Mouse (Mus musculus): ENCODE measurements around the gene Slc12a8.
A peak's percentile ranks its signal among the peaks of the same experiment; 100 is the strongest.

The Slc12a8 gene

DNA sequence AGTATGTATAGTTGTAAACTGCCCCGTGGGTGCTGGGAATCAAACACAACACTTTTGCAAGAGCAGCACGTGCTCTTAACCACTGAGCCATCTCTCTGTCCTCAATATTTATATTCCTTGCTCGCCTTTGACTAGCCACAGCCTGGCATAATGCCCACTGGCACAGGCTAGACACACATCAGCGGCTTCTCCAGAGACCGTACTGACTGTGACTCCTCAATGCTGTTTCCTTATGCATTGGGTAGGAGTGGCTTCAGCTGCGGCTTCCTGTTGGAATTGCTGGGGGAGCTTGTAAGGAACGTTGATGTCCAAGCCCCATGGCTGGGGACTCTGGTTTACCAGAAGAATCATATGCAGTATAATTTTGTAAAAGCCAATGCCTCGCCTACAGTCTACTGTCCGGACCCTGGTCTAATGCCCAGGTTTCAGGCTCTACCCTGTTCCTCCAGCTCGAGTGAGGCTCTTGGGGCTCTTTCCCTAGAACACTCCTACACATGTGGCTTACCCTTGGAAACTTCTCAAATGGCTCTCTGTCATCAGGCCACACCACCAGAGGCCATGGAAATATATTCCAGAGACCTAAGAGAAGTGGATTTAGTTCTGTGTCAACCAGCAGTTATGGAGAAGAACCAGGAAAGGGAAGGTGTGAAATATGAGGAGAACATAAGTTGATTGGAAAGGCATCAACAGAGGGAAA, 158.2 kb downstream of the Slc12a8 start:
- no peak for DNase-seq (ENCODE audit: low read depth)

DNA sequence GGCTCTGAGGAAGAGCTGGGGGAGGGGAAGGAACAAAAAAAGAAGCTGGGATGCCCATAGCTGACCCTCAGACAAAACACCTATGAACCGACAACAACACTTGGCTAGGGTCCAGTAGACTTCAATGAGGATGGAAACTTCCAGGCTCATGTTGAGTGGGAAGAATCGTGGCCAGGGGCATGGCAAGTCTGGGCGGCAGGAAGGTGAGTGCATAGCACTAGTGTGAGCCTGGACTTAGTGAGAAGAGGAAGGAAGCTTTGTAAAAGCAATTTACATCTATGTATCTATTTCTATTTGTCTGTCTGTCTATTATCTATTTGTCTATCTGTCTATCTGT, 158.7 kb downstream of the Slc12a8 start:
- no peak for DNase-seq (ENCODE audit: low read depth)

DNA sequence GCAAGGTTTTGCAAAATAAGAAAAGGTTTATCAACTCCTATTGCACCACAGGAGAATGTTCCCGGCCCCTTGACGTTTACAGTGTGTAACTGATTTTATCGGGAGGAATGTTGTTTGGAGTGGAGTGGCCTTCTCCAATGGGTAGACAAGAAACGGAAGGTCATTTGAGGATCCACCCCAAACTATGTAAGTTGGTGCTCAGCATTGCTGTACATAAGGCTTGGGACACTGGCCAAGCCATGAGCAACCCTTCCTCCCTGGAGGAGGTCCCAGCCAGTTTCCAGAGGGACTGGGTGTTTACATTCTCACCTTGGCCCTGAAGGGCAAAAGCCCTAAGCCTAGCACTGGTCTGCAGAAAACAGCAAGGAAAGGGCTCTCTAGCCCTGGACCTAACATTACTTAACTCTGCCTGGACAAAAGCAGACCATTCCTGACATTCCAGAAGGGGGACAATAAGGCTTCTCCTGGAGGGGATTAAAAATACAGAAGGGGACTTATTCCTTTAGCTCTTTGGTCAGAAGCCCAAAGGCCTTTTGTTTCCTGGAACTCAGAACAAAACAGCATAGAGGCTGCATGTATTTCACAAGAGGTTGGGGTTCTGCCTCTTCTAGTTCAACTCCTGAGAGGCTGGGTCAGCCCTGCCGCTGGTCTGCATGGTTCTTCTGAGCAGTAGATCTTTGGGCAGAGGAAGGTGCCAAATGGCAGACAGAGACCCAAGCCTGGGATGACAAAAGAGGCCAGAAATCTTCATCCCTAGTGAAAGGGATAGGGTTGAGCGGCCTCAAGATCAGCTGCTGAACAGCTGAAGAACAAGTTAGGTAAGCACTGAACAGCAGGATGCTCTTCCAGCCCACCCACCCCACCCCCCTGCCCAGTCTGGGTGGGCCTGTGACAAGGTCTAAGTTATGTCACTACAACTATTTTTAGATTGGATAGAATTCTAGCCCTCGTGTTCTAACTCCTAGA, 159.5 kb downstream of the Slc12a8 start:
- no peak for DNase-seq (ENCODE audit: low read depth)

DNA sequence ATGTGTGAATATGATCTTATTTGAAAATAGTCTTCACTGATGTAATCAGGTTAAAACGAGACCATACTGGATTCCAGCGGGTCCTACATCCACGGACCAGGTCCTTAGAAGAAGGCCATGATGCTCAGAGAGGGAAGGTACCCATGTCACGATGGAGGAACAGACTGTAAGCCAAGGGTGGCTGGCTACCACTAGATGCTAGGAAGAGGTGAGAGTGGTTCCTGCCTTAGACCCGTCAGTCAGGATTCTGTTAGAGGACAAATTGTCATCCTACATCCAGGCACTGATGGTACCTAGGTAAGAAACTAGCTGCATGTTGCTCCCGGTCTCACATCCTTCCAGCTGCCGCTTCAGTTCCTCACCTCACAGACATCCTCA, 160.2 kb downstream of the Slc12a8 start:
- DNase-seq (ENCODE audit: low read depth) = no peak

DNA sequence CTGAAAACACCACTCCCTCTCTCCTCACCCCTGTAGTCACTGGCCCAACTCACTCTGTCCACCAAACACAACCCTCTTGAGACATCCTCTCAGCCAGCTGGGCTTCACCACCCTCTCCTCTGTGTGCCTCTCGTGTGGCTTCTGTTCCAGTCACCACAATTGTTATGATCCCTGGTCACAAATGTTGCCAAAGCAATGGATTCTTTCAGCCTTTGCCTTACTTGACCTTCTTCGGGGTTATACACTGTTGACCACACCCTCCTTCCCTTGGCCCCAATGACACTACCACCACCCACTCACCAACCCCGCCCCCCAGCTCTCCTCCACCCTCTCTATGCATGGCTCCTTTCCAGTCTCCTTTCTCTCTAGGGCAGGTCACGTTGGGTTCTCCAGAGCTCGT, 160.8 kb downstream of the Slc12a8 start:
- no peak for DNase-seq (ENCODE audit: low read depth)

DNA sequence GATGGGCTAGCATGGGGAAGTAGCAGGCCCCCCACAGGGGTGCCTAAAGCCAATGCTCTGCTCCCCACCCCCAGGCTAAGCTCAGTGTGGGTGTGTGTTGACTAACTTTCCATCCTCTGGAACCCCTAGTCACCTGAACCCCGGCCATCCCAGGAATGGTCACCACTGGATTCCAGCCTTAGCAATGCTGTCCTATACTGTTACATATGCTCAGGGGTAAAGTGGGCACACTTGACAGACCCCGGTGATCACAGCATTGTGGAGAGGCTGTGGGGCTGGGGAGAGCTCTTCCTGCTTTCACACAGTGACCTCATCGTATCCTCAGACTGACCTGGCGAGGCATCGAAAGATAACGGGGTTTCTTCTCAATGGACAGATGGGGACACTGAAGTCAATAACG, 163.1 kb downstream of the Slc12a8 start:
- DNase-seq (ENCODE audit: low read depth) = no peak

DNA sequence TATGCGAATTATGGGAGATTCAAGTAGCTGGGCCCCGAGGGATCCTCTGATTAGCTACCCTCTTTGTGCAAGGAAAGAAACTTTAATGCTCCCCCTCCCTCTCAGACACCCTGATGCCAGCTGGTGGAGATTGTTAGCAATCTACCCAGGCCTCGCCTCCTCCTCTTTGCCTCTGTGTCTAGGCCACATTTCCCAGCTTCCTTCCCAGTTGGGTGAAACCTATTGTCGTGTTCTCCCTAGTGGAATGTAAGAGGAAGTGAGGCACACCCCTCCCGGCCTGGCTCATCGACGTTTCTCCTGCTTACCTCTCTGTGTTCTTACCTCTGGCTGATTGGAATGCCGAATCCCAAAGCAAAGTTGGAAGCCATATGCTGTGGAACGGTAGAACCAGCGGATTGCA, 163.7 kb downstream of the Slc12a8 start:
- no peak for DNase-seq (ENCODE audit: low read depth)

DNA sequence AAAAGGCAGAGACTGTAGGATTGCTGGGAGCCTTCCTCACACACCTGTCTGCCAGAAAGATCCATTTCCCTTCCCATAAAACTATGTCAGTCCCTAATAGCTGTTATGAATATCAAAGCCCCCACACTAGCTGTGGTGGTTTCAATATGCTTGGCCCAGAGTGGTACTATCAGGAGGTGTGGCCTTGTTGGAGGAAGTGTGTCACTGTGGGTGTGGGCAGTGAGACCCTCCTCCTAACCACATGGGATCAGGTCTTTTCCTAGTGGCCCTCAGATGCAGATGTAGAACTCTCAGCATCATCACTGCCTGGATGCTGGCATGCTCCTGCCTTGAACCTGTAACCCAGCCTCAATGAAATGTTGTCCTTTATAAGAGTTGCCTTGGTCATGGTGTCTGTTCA, 164.5 kb downstream of the Slc12a8 start:
- DNase-seq (ENCODE audit: low read depth) = no peak

DNA sequence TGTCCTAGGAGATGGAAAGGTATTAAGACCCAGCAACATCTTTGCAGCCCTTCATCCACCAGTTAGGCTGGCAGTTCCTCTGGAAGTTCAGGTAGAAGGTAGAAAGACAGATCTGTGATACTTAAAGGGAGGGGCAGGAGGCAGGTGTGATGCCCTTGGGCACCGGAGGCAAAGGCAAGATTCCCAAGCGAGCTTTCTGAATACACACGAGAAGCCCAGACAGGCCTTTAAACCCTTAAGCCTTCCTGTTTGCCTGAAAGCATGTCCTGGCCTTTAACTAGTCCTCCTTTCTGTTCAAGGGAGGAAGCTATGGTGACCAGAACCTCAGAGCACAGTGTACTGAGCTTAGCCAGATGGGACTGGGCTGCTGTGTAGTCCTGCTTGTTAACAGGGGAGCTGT, 165.5 kb downstream of the Slc12a8 start:
- DNase-seq (ENCODE audit: low read depth) = no peak

DNA sequence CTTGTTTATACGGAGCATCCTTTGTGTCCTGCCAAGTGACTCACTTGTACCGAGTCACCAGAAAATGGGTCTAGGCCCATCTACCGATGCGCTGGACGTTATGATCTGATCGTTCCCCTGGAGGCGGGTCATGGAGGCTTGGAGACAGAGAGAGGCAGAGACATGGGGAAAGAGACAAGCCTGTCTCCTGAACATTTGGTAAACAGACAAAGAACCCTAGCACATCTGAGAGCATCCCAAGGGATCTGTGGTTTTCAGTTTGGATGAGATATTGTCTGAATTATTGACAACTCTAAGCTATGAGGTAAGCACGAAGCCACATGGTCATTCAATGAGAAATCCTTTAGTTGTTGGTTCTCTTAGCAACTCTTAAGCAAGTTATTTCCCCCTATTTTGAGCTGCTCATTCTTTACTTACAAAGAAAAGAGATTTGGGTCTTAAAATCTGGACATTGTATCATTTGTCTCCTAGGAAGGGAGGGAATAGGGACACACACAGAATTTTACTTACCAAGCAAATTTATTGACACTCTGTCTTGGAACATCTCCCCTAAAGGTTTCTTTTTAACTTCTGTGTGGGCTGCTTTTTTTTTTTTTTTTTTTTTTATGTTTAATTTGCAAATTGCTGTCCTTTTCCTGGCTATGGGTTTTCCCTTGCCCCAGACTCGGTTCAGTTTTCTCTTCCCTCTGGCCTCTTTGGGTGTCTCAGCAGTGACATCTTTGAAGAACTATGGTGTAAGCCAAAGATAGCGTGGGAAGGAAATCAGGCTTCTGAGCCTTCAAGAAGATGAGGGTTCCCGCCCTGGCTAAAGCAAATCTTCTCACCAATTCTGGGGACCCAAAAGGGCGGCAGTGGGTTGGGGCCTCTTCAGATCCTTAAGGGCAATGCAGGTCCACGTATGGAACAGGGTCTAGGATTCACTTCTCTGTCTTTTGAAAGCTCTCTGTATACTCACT, 166.4 kb downstream of the Slc12a8 start:
- DNase-seq (ENCODE audit: low read depth) = no peak

DNA sequence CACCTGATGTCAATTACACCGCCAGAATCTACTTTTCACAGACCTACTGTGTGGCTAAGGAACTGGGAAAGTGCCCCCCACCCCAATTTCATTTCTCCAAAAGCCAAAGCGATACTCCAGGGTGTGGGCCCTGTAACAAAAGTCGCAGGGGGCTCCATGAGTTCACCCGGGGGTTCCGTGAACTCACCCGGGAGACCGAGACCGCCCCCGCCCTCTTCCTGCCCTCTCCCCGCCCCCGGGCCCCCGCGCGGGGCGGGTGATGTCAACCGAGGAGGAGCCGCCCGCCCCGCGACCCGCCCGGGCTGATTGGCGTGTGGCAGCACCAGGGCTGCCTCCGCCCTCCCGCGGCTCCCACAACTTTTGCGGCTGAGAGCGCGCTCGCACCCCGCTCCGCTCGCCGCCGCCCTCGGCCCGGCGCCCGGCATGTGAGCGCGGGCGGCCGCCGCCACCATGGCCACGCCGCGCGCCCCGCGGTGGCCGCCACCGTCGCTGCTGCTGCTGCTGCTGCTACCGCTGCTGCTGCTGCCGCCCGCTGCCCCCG, 167.1 kb downstream of the Slc12a8 start, which contains the start of gene Heg1:
Heg1 (plus strand) TSS at position 209 of the 541 bp plus-strand sequence.
- peak; percentile 8 for DNase-seq (ENCODE audit: low read depth)

DNA sequence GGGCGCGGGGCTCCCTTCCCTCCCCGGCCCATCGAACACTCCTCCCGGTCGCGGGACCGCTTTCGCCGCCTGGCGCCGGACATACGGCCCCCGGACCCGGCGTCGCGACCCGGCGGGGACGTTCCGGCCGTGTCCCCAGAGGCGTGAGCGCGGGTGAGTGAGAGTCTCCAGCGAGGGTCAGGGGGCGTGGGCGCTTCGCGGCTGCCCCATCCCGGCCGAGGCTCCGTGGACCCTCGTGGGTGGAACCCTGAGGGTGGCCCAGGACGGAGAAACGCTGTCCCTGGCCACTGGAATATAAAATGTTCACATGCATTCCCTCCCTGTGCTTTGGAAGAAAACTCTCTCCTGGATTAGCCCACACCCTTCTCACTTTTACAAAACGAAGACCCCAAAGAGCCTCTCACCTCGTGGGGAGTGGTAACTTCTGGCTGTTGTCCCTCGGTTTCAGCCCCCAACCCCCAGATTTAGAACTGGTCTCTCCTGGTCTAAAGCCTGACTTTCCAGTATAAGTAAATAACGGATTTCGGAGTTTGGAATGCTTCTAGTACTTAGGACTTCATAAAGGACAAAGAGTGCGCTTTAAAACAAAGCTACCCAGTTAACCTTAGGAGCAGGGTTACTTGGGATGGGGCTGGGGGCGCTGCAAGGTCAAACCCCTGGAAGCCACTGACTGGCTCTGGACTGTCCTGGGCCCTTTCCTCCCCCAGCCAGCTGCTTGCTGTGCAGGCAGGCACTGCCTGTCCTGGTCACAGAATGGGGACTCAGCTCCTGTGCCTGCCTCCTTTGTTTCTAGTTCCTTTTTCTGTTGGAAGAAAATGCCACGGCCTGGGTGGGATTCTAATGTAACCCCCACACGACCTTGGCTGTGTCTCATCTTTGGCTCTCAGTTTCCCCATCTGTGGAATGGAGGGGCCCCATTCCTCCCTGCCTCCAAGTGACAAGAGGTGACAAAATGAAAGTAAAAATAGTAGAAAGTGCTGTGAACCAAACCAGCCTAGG, 167.9 kb downstream of the Slc12a8 start:
- DNase-seq (ENCODE audit: low read depth) = peak; percentile 20

DNA sequence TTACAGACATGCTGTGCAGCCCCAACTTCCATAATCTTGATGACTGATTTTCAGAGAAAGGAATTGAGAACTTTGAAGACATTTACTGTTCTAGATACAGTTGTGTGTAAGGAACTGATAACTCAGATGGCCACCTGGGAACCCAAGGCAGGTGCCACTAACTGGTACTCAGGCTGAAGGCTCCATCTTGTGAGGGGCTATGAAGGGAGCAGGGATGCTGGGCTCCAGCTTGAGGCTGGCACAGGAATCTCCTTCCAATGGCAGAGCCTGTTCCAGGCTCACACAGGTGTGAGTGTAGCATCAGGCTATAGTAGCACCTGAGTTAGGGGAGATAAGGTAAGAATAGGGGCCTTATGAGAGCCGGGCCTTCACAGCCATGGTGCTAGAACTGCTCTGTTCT, 168.9 kb downstream of the Slc12a8 start:
- no peak for DNase-seq (ENCODE audit: low read depth)

DNA sequence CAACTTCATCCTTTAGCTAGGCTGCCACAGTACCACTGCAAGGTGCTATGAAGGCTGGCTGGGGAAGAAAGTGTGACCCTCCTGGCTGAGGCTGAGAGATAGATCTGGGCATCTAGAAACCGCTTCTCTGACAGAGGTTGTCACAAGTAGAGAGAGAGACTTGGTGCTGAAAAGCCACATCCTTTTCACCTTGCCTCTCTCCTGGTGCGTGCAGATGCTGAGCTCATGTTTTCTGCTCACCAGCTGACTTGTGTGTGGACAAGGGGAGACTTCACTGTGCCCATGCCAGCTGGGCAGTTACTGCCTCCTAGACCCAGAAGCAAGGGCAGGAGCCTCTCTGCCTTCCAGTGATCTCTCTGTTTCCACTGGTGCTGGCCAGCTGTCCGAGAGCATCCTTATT, 170.6 kb downstream of the Slc12a8 start:
- DNase-seq (ENCODE audit: low read depth) = no peak

DNA sequence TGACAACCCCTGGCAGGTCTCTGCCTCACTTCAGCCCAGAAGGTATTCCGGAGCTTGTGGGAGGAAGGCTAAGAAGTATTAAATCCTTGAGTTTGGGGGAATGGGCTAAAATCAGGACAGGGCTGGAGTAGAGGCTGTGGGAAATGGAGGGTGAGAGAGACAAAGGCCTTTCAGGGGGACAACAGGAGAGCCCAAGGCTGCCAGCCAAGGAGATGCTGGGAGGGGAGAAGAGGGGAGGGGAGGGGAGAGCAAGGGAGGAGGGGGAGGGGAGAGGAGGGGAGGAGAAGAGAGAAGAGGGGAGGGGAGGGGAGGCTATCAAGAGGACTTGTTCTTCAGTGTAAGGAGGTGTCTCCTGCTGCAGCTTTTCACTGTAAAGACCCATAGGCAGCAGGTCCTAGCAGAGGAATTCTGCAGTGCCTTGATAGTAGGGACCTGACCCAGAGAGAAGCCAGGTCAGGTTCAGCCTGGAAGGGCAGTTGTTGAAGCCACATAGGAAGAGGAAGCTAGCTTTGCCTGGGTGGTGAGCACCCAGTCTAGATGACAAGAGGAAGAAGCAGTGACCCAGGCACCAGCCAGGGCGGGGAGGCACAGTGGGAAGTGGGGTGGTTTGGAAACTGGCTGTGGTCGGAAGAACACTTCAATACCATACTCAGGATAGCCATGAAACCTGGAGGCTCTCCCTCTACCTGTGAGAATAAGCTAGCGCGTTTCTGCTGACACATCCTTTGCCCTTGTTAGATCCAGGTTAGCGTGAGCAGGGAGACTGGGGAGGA, 174.0 kb downstream of the Slc12a8 start:
- DNase-seq (ENCODE audit: low read depth) = no peak

DNA sequence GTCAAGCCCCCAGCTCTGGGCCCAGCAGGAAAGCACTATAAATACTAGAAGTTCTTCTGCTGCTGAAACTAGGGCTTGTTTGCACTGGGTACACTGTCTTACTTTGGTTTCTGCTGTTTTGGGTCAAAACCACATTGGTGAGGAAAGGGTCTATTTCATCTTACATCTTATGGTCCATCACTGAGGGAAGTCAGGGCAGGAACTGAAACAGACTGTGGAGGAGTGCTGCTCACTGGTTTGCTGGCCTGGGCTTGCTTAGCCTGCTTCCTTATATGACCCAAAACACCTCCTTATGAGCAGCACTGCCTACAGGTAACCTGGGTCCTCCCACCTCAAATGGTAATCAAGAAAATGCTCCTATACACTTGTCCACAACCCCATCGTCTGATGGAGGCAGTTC, 176.4 kb downstream of the Slc12a8 start:
- DNase-seq (ENCODE audit: low read depth) = no peak

DNA sequence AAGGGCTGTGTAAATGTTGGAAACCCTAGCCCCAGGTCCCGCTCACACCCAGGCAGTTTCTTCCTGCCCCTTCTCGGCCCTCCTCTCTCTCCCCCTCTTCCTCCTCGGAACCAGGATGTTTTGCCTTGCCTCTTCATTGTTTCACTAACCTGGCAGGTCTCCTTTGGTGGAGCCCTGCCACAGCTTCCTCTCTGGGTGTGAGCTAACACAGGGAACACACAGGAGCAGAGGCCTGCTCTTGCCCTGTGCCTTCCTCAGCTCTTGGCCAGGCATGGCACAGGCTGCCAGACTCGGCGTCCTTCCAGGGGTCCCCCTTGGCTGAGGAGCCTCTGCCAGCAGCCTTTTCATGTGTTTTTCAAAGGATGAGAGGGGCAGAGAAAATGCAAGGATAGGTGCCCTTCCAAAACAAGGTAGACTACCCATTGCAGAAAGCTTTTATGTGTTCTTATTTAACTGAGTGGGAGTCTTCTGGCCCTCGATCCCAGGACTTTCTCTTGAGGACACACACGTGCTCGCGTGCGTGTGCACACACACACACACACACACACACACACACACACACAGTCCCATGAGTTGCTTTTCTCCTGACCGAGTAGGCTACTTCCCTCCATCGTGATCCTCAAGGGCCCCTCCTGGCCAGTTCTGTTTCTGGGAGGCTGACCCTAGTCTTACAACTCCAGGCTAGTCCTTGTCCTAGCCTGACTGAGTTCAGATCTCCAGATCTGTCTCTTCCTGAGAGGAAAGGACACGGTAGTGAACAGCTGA, 179.9 kb downstream of the Slc12a8 start:
- no peak for DNase-seq (ENCODE audit: low read depth)

DNA sequence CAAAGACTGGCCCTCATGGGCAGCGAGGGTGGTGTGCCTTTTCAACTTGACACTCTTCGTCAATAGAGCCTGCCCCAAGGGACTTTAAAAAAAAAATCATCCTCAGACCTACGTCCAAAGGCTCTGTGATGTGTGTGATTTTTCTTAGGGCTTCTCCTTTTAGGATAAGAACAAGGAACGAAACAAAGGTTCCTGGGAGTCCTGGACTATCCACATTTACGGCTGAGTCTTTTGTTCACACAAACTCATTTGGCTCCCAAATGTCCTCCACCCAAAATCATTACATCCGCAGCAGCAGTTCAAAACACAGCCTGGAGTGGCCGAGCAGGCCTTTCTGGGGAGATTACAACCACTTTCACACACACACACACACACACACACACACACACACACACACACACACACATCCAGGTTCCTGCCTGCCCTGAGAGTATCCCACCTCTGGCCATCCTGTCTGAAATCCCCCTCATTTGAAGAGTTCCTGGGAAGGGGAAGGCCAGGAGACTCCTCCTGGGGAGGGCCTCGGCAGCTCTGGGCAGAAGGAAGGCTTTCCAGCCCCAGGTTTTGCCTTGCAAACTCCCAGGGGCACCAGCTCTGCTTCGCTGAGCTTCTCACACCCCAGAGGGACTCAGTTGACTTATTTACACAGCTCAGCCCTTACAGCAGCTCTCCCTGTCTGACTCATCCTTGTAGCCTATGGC, 180.6 kb downstream of the Slc12a8 start:
- DNase-seq (ENCODE audit: low read depth) = no peak

All from 416B (cell line).